In genomic region chr3:98065004-98065403, GRCm38 (mm10) we compare ENCODE assay signal across 15 mouse cellular contexts. TPM values are rescaled to one million over a fixed set of nuclear protein-coding genes. Genes with fewer than 3 reads are reported as not detected.
DNase-seq lines count a peak whose midpoint lies in the region; ATAC-seq and TF ChIP-seq lines count a peak whose summit lies in the region.
"Had no signal": no experiment of that assay in that cellular context is flagged by ENCODE, and none has a peak within 500 bp of the region (broad histone marks: within the 10 kb centered on the region; RNA-seq: fewer than 3 reads in every experiment).

No protein-coding gene starts in this region.

- H3K9ac ChIP-seq in heart, embryonic 13.5 days = peak overlapping the region; percentile 37; the same call in 1 of the 2 replicates
- no peak overlapping the region for H3K9ac ChIP-seq in embryonic facial prominence, embryonic 15.5 days
- no peak overlapping the region for H3K9ac ChIP-seq in limb, embryonic 15.5 days
- H3K9ac ChIP-seq: heart, embryonic 12.5 days; liver, embryonic 14.5 days had no signal

- H3K27ac ChIP-seq in heart, embryonic 13.5 days (replicated peaks) = peak overlapping the region; percentile 93
- peak overlapping the region; percentile 85 for H3K27ac ChIP-seq in layer of hippocampus, adult 2 months
- H3K27ac ChIP-seq in embryonic facial prominence, embryonic 15.5 days (replicated peaks) = peak overlapping the region; percentile 93
- peak overlapping the region; percentile 96 for H3K27ac ChIP-seq in limb, embryonic 15.5 days
- H3K27ac ChIP-seq: liver, embryonic 14.5 days had no signal

- DNase-seq in heart, adult 8-10 months (ENCODE audit: low spot score) = no peak
- DNase-seq in layer of hippocampus, adult 2 months (ENCODE audit: low spot score in 2 of 2) = no peak
- DNase-seq in layer of hippocampus, postnatal 36 days = no peak
- no peak for DNase-seq in adrenal gland, adult (ENCODE audit: inconsistent age in 2 of 2, low spot score in 1 of 2)
- DNase-seq in spleen, adult 18-20 months = no peak
- DNase-seq: B cell, adult 2 months; cerebellum, adult 9-10 months; kidney, adult 9 months; thymus, postnatal 25 days had no signal

- H3K9me3 ChIP-seq in heart, embryonic 13.5 days = no peaks in the 10 kb centered on the region
- H3K9me3 ChIP-seq in embryonic facial prominence, embryonic 15.5 days (replicated peaks) = no peaks in the 10 kb centered on the region
- no peaks in the 10 kb centered on the region for H3K9me3 ChIP-seq in limb, embryonic 15.5 days
- H3K9me3 ChIP-seq: heart, embryonic 12.5 days had no signal

- peaks cover 84% of the 10 kb centered on the region for H3K4me1 ChIP-seq in heart, embryonic 13.5 days
- H3K4me1 ChIP-seq in embryonic facial prominence, embryonic 15.5 days = peaks cover 81% of the 10 kb centered on the region
- peaks cover 87% of the 10 kb centered on the region for H3K4me1 ChIP-seq in limb, embryonic 15.5 days

- 68% methylated on average over 8 of the region's 8 CpGs for WGBS in heart, embryonic 13.5 days
- WGBS in embryonic facial prominence, embryonic 15.5 days = 63% methylated on average over 8 of the region's 8 CpGs
- WGBS in limb, embryonic 15.5 days = 68% methylated on average over 8 of the region's 8 CpGs

- H3K4me3 ChIP-seq in heart, embryonic 13.5 days = no peak overlapping the region
- no peak overlapping the region for H3K4me3 ChIP-seq in layer of hippocampus, adult 2 months
- H3K4me3 ChIP-seq in embryonic facial prominence, embryonic 15.5 days (replicated peaks) = no peak overlapping the region
- no peak overlapping the region for H3K4me3 ChIP-seq in limb, embryonic 15.5 days
- H3K4me3 ChIP-seq: heart, embryonic 12.5 days had no signal

- H3K36me3 ChIP-seq in heart, embryonic 13.5 days = peaks cover 4% of the 10 kb centered on the region; the same call in 1 of the 2 replicates
- no peaks in the 10 kb centered on the region for H3K36me3 ChIP-seq in embryonic facial prominence, embryonic 15.5 days
- no peaks in the 10 kb centered on the region for H3K36me3 ChIP-seq in limb, embryonic 15.5 days

- no peaks in the 10 kb centered on the region for H3K27me3 ChIP-seq in heart, embryonic 13.5 days (replicated peaks)
- H3K27me3 ChIP-seq in embryonic facial prominence, embryonic 15.5 days = no peaks in the 10 kb centered on the region
- no peaks in the 10 kb centered on the region for H3K27me3 ChIP-seq in limb, embryonic 15.5 days
- H3K27me3 ChIP-seq: heart, embryonic 12.5 days had no signal

- no peak for ATAC-seq in heart, embryonic 13.5 days (ENCODE audit: extremely low read depth, insufficient number of reproducible peaks, low FRiP score, low TSS enrichment)
- ATAC-seq in embryonic facial prominence, embryonic 15.5 days (ENCODE audit: insufficient number of reproducible peaks, low FRiP score, low TSS enrichment, low read depth) = no peak
- ATAC-seq in limb, embryonic 15.5 days (ENCODE audit: insufficient number of reproducible peaks, low FRiP score, low TSS enrichment, low read depth) = no peak
- ATAC-seq: activated CD4-positive, CD25-positive, alpha-beta regulatory T cell, adult 4 months had no signal

- no peak for TF ChIP-seq CTCF in layer of hippocampus, adult 2 months (conservative IDR thresholded peaks at IDR 0.05)

- H3K4me2 ChIP-seq in heart, embryonic 13.5 days = no peak overlapping the region
- H3K4me2 ChIP-seq in embryonic facial prominence, embryonic 15.5 days (replicated peaks) = no peak overlapping the region
- no peak overlapping the region for H3K4me2 ChIP-seq in limb, embryonic 15.5 days
- H3K4me2 ChIP-seq: heart, embryonic 12.5 days had no signal

RNA-seq across cellular contexts. Expression of gene Notch2, which starts 51.7 kb away (rescaled TPM):
- 11.9 and 12.1 TPM in 2 replicates for polyA plus RNA-seq in heart, embryonic 13.5 days (2015; fragmentation: Nextera tagmentation; extraction: Ambion mirVana)
- 10 to 100 TPM; 15.1 to 20.0 (median 15.4) TPM for total RNA-seq in heart, adult 8-10 months (2022)
- 10 to 100 TPM; 22.2 to 25.5 TPM for total RNA-seq in layer of hippocampus, adult 2 months (2021)
- total RNA-seq in layer of hippocampus, postnatal 36 days (2021) = 10 to 100 TPM; 23.2 to 24.6 TPM
- 30.6 and 31.8 TPM in 2 replicates for polyA plus RNA-seq in embryonic facial prominence, embryonic 15.5 days (2015; fragmentation: Nextera tagmentation; extraction: Ambion mirVana)
- 35.8 and 40.8 TPM in 2 replicates for polyA plus RNA-seq in limb, embryonic 15.5 days (2015; fragmentation: Nextera tagmentation; extraction: Ambion mirVana)
